Mouse (Mus musculus): ENCODE measurements at regions not wholly inside any gene's neighbourhood (a gene's known extent, or its start where the extent isn't known, plus 50 kb on each side); places are given as distances from the start of the nearest gene placed in this dataset.

DNA sequence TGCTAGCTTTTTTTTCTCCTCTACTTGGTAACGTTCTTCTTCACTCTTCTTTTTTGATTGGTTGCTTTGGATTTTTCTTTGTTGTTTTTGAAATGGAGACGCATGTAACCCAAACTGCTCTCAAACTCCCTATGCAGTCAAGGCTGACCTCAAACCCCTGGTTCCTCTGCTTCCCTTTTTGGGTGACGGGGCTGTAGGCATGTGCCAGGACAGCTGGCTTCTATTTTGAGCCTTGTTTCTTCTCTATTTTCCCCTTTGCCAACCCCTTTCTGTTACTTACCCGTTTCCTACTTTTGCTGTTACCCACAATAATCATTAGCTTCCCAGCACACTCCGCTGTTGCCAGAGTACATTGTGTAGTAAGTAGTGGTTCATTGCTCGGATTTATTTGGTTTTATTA lies 132.0 kb downstream of the Psat1 start:
- TF ChIP-seq CTCF (conservative IDR thresholded peaks at IDR 0.05; ENCODE audit: low read length) (no peak), NANOG (IDR thresholded peaks at IDR 0.05; ENCODE audit: borderline replicate concordance, low read length) (no peak)
